Mouse (Mus musculus): Measurements from ENCODE around the gene Angpt4. TPM values are rescaled to one million over a fixed set of nuclear protein-coding genes. Genes with fewer than 3 reads are reported as not detected.

The Angpt4 gene
- total and polyA plus RNA-seq, 3 experiments: 0.04 TPM; not detected in 2

Other genes with a start within 250 kb of the Angpt4 start
- not detected in 2 replicates for gene Rad21l, start 242.7 kb upstream of the Angpt4 start, total RNA-seq (2012; rRNA removed)
- not detected in 2 replicates for gene Rad21l, start 242.7 kb upstream of the Angpt4 start, total RNA-seq (2014; rRNA removed)
- not detected in 2 replicates for gene Rad21l, start 242.7 kb upstream of the Angpt4 start, polyA plus RNA-seq (2012; ENCODE audit: insufficient read length, low read depth)
- gene Tmem74b, start 209.2 kb upstream of the Angpt4 start, total RNA-seq (2012; rRNA removed): 0.21 TPM in 1 of 2 replicates, not detected in the other
- gene Tmem74b, start 209.2 kb upstream of the Angpt4 start, total RNA-seq (2014; rRNA removed): not detected in 2 replicates
- gene Tmem74b, start 209.2 kb upstream of the Angpt4 start, polyA plus RNA-seq (2012; ENCODE audit: insufficient read length, low read depth): not detected in 2 replicates
- 29.5 and 30.6 TPM in 2 replicates for gene Psmf1, start 167.0 kb upstream of the Angpt4 start, total RNA-seq (2012; rRNA removed)
- 30.8 and 32.5 TPM in 2 replicates for gene Psmf1, start 167.0 kb upstream of the Angpt4 start, total RNA-seq (2014; rRNA removed)
- 51.2 and 59.7 TPM in 2 replicates for gene Psmf1, start 167.0 kb upstream of the Angpt4 start, polyA plus RNA-seq (2012; ENCODE audit: insufficient read length, low read depth)
- gene Rspo4, start 68.3 kb upstream of the Angpt4 start, total RNA-seq (2012; rRNA removed): not detected in 2 replicates
- gene Rspo4, start 68.3 kb upstream of the Angpt4 start, total RNA-seq (2014; rRNA removed): not detected in 2 replicates
- not detected in 2 replicates for gene Rspo4, start 68.3 kb upstream of the Angpt4 start, polyA plus RNA-seq (2012; ENCODE audit: insufficient read length, low read depth)
- 8.9 and 9.8 TPM in 2 replicates for gene Fam110a, start 69.0 kb downstream of the Angpt4 start, total RNA-seq (2012; rRNA removed)
- gene Fam110a, start 69.0 kb downstream of the Angpt4 start, total RNA-seq (2014; rRNA removed): 3.0 and 3.7 TPM in 2 replicates
- gene Fam110a, start 69.0 kb downstream of the Angpt4 start, polyA plus RNA-seq (2012; ENCODE audit: insufficient read length, low read depth): 5.2 and 6.3 TPM in 2 replicates
- 0.17 and 0.55 TPM in 2 replicates for gene Slc52a3, start 85.3 kb downstream of the Angpt4 start, total RNA-seq (2012; rRNA removed)
- 0.23 TPM in 1 of 2 replicates, not detected in the other for gene Slc52a3, start 85.3 kb downstream of the Angpt4 start, total RNA-seq (2014; rRNA removed)
- gene Slc52a3, start 85.3 kb downstream of the Angpt4 start, polyA plus RNA-seq (2012; ENCODE audit: insufficient read length, low read depth): 0.12 and 0.17 TPM in 2 replicates
- not detected in 2 replicates for gene Scrt2, start 170.3 kb downstream of the Angpt4 start, total RNA-seq (2012; rRNA removed)
- gene Scrt2, start 170.3 kb downstream of the Angpt4 start, total RNA-seq (2014; rRNA removed): not detected in 2 replicates
- gene Scrt2, start 170.3 kb downstream of the Angpt4 start, polyA plus RNA-seq (2012; ENCODE audit: insufficient read length, low read depth): not detected in 2 replicates
- not detected in 2 replicates for gene Srxn1, start 194.3 kb downstream of the Angpt4 start, total RNA-seq (2012; rRNA removed)
- gene Srxn1, start 194.3 kb downstream of the Angpt4 start, total RNA-seq (2014; rRNA removed): not detected in 2 replicates
- gene Srxn1, start 194.3 kb downstream of the Angpt4 start, polyA plus RNA-seq (2012; ENCODE audit: insufficient read length, low read depth): not detected in 2 replicates
- not detected in 2 replicates for gene Tcf15, start 232.4 kb downstream of the Angpt4 start, total RNA-seq (2012; rRNA removed)
- not detected in 2 replicates for gene Tcf15, start 232.4 kb downstream of the Angpt4 start, total RNA-seq (2014; rRNA removed)
- gene Tcf15, start 232.4 kb downstream of the Angpt4 start, polyA plus RNA-seq (2012; ENCODE audit: insufficient read length, low read depth): not detected in 2 replicates